Mouse (Mus musculus): ENCODE data around the gene Fam166a. TPM values are rescaled to one million over a fixed set of nuclear protein-coding genes. Genes with fewer than 3 reads are reported as not detected.
"Not testable (repeated sequence)": the region's sequence is repeated elsewhere in the genome, so short reads cannot be mapped to it uniquely, and the experiment has no call there.

Fam166a gene
- polyA plus RNA-seq, 1 experiment from 2014 or later: 0.62 TPM

DNA sequence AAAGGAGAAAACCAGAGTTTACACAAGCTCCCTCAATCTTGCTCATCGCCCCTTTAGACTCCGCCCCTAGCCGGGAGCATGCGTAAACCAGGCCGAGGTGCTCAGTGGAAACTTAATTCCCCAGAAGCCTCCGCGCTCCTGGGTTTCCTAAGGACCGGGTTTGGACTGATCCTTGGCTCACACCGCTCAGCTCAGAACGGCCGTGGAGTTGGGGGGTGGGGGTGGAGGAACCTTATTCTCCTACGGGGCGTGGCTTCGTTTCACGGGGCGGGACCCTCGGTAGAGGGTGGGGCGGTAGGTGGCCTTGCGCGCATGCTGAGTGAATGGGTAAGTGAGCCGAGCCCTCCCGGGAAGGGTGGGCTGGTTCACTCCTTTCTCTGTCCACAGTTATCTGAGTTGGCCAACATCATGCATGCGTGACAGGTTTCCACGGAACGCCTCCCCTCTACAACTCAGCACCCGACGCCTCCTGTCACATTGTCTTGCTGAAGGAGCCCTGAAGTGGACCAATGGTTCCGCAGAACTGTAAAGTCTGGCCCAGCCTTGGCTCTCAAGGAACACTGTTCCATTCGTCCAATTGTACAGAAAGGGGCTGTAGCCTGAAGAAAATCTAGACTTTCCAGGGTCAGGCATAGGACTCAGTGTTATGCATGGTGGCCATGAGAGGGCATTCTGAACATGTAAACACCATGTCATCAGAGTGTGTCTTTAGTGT, 22.3 kb downstream of the Fam166a start:
- DNase-seq (ENCODE audit: low spot score): peak; percentile 77

DNA sequence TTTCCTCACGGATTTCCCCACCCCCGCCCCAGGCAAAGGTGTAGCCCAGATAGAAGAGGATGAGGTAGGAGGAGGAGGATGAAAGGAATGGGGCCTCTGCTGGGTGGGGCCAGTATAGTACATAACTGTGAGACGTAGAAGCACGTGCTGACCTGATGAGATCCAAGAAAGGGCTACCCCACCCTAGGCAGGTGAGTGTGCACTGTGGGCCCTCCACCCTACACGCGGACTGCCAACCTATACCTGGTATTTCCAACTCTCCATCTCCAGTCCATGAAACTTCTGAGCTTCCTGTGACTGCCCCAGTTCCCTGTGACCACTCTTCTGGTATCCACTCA, 22.9 kb downstream of the Fam166a start:
- H3K9me3 ChIP-seq (replicated peaks): no peaks in the 10 kb centered on the region
- peaks cover 24% of the 10 kb centered on the region for H3K36me3 ChIP-seq
- 20% methylated on average over 6 of the region's 6 CpGs for WGBS
- peaks cover 38% of the 10 kb centered on the region for H3K27me3 ChIP-seq (ENCODE audit: low read depth, poor library complexity, severe bottlenecking)
- H3K4me1 ChIP-seq: peaks cover 33% of the 10 kb centered on the region
- peak overlapping the region; percentile 80; the same call in 1 of the 2 replicates for H3K27ac ChIP-seq (replicated peaks)
- H3K4me3 ChIP-seq: peak overlapping the region; percentile 67
- no peak for DNase-seq (ENCODE audit: low spot score)

More for the DNA sequence above, 22.3 kb downstream of the Fam166a start:
- Histone ChIP-seq H3K4me1 (peaks cover 33% of the 10 kb centered on the region), H3K4me3 (peak overlapping the region; percentile 67), H3K36me3 (peaks cover 19% of the 10 kb centered on the region), H3K27ac (replicated peaks) (peak overlapping the region; percentile 78), H3K9me3 (replicated peaks) (no peaks in the 10 kb centered on the region), H3K27me3 (ENCODE audit: low read depth, poor library complexity, severe bottlenecking) (peaks cover 38% of the 10 kb centered on the region)
- WGBS: 1% methylated on average over 29 of the region's 29 CpGs

DNA sequence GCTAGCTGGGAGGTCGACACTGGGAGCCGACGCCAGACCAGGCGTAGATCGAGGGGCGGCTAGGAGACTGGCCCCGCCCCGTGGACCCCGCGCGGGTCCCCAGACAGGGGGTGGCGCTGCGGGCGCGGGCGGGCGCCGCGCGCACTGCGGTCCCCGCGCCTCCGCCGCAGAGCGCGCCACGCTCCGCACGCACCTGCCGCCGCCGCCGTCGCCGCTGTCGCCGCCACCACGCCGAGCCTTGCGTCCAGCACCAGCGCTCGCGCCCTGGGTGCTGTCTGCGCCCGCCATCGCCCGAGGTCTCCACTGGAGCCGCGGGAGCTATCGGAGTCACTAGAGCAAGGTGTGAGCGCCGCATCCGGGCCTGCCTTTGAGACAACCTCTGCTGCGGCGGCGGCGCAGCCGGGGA, 23.6 kb downstream of the Fam166a start, which contains the start of the genes Rnf208 and Cysrt1:
Gene Rnf208, plus strand, starts transcription at position 155 of the 406 bp plus-strand sequence.
Gene Cysrt1, minus strand, starts transcription at position 352 of the 406 bp plus-strand sequence.
- peaks cover 33% of the 10 kb centered on the region for H3K4me1 ChIP-seq
- DNase-seq (ENCODE audit: low spot score): peak; percentile 47
- peaks cover 31% of the 10 kb centered on the region for H3K36me3 ChIP-seq
- no peaks in the 10 kb centered on the region for H3K9me3 ChIP-seq (replicated peaks)
- H3K4me3 ChIP-seq: peak within 1 kb of the TSS; percentile 67
- WGBS: under 1% methylated on average over 56 of the region's 59 CpGs
- peaks cover 38% of the 10 kb centered on the region for H3K27me3 ChIP-seq (ENCODE audit: low read depth, poor library complexity, severe bottlenecking)
- peak within 1 kb of the TSS; percentile 80 for H3K27ac ChIP-seq (replicated peaks)

DNA sequence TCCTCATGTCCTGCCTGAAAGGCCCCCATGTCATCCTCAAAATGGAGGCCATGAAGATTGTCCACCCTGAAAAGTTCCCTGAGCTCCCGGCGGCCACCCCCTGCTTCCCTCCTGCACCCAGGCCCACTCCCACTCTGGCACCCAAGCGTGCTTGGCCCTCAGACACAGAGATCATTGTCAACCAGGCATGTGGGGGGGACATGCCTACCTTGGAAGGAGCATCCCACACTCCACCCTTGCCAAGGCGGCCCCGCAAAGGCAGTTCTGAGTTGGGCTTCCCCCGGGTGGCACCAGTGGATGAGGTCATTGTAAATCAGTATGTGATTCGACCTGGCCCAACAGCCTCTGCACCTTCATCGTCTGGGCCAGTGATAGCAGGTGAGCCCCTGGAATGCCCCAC, 24.8 kb downstream of the Fam166a start:
- DNase-seq (ENCODE audit: low spot score): no peak
- Histone ChIP-seq H3K36me3 (peaks cover 44% of the 10 kb centered on the region), H3K4me1 (peaks cover 33% of the 10 kb centered on the region), H3K27ac (replicated peaks) (peak overlapping the region; percentile 80; the same call in 1 of the 2 replicates), H3K9me3 (replicated peaks) (no peaks in the 10 kb centered on the region), H3K27me3 (ENCODE audit: low read depth, poor library complexity, severe bottlenecking) (peaks cover 38% of the 10 kb centered on the region), H3K4me3 (peak overlapping the region; percentile 67; the same call in 1 of the 2 replicates)
- 77% methylated on average over 8 of the region's 8 CpGs for WGBS

DNA sequence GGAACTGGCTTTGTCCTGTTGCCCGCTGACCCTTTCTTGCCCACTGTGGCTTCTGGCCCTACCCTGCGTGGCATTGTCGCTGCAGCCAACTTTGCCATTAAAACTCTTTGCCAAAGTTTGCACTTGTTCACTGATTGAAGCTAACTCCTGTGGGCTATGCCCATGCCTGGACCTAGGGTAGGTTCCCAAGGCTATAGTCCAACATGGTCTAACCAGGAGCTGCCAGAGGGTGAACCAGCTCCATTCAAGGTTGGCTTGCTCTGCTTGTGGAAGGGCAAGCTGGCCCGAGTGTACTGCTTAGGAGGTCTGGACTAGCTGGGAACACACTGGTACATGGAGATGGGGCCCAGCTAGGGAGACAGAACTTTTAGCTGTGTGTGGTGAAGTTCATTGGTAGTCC, 25.6 kb downstream of the Fam166a start:
- 83% methylated on average over 4 of the region's 4 CpGs for WGBS
- no peaks in the 10 kb centered on the region for H3K9me3 ChIP-seq (replicated peaks)
- peaks cover 52% of the 10 kb centered on the region for H3K36me3 ChIP-seq
- DNase-seq (ENCODE audit: low spot score): no peak
- peaks cover 38% of the 10 kb centered on the region for H3K27me3 ChIP-seq (ENCODE audit: low read depth, poor library complexity, severe bottlenecking)
- peaks cover 33% of the 10 kb centered on the region for H3K4me1 ChIP-seq
- no peak overlapping the region for H3K27ac ChIP-seq (replicated peaks)
- no peak overlapping the region for H3K4me3 ChIP-seq

DNA sequence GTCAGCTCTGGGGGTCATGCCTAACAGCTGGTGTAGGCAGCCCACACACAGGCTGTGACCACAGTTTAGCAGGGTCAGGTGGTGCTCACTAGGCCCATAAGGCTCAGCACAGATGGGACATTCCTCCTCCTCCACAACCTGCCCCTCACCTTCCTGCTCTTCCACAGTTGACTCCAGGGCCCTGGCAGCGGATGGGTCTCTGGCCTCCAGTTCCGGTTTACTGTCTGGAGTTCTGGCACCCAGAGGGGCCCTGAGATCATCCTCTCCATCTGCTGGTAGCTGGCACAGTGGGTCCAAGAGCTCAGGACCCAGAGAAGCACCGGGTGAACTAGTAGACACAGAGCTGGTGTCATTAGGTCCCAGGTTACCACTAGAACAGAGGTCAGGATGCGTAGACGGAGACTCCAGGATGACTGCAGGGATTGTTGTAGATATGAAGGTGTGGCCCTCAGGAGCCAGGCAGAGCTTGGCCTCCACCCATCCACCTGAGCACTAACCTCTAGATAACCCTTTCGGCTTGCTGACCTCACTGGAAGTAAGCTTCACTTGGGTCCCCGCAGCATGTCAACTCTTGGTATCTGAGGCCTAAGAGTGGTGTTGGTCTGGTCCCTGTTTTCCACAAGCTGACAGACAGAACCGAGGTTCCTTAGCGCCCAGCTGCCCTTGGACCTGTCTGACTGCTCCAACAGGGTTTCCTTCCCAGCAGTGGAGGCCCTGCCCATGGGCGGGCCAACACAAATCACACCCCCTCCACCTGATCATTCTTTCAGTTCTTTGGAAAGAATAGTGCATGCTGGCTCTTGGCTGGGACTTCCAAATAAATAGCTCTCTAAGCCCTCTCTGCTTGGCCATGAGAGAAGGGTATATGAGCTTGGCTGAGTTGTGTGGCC, 27.9 kb downstream of the Fam166a start, which contains the start of gene AL732309.1:
Gene AL732309.1, minus strand, starts transcription at position 681 of the 890 bp plus-strand sequence.
- peaks cover 30% of the 10 kb centered on the region for H3K27me3 ChIP-seq (ENCODE audit: low read depth, poor library complexity, severe bottlenecking)
- peaks cover 75% of the 10 kb centered on the region for H3K36me3 ChIP-seq
- no peak within 1 kb of the TSS for H3K27ac ChIP-seq (replicated peaks)
- WGBS: 92% methylated on average over 10 of the region's 10 CpGs
- no peaks in the 10 kb centered on the region for H3K9me3 ChIP-seq (replicated peaks)
- no peak within 1 kb of the TSS for H3K4me3 ChIP-seq
- DNase-seq (ENCODE audit: low spot score): no peak
- peaks cover 20% of the 10 kb centered on the region for H3K4me1 ChIP-seq

DNA sequence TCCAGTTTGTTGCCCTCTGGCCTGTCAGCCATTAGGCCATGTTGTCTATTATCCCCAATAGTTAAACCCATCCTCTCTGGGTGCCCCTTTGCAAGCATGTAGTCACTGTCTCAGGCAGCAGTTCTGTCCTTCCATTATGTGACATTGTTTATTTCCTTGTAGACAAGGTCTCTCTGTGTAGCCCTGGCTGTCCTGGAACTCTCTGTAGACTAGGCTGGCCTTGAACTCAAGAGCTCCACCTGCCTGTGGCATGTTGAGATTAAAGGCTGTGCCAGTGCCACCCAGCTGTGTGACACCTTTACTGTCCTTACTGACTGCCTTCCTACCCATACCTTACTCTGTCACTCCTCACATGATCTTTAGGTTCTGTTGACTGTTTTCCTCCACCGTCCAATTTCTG, 33.8 kb downstream of the Fam166a start:
- 89% methylated on average over 1 of the region's 1 CpGs for WGBS
- no peaks in the 10 kb centered on the region for H3K9me3 ChIP-seq (replicated peaks)
- peaks cover 18% of the 10 kb centered on the region for H3K4me1 ChIP-seq
- no peak overlapping the region for H3K27ac ChIP-seq (replicated peaks)
- H3K4me3 ChIP-seq: no peak overlapping the region
- H3K36me3 ChIP-seq: peaks cover 64% of the 10 kb centered on the region
- no peak for DNase-seq (ENCODE audit: low spot score)
- no peaks in the 10 kb centered on the region for H3K27me3 ChIP-seq (ENCODE audit: low read depth, poor library complexity, severe bottlenecking)

DNA sequence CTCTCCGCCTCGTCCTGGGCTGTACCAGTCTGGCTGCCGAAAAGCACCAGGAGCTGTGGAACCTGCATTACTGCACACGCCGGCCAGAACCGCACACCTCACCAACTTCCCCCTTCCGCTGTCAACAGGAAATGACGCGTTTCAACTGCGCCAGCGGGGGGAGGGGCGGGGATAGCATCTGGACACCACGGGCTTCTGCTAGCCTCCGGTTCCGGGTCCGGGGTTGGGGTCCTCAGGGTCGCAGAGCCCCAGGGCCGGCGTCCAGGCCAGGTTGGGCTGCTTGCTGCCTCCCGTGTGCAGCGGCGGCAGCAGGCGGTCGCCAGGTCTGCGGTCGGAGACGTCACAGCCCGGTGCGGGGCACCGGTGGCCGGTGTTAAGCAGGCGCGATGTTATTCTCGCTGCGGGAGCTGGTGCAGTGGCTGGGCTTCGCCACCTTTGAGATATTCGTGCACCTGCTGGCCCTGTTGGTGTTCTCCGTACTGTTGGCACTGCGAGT, 36.8 kb downstream of the Fam166a start, which contains the start of gene Tmem203:
Gene Tmem203, plus strand, starts transcription at position 156 of the 496 bp plus-strand sequence.
- Histone ChIP-seq H3K36me3 (peaks cover 34% of the 10 kb centered on the region), H3K4me1 (peaks cover 18% of the 10 kb centered on the region), H3K27ac (replicated peaks) (peak within 1 kb of the TSS; percentile 94), H3K4me3 (peak within 1 kb of the TSS; percentile 92), H3K9me3 (replicated peaks) (no peaks in the 10 kb centered on the region), H3K27me3 (ENCODE audit: low read depth, poor library complexity, severe bottlenecking) (no peaks in the 10 kb centered on the region)
- peak; percentile 95 for DNase-seq (ENCODE audit: low spot score)
- WGBS: 0% methylated on average over 39 of the region's 39 CpGs

DNA sequence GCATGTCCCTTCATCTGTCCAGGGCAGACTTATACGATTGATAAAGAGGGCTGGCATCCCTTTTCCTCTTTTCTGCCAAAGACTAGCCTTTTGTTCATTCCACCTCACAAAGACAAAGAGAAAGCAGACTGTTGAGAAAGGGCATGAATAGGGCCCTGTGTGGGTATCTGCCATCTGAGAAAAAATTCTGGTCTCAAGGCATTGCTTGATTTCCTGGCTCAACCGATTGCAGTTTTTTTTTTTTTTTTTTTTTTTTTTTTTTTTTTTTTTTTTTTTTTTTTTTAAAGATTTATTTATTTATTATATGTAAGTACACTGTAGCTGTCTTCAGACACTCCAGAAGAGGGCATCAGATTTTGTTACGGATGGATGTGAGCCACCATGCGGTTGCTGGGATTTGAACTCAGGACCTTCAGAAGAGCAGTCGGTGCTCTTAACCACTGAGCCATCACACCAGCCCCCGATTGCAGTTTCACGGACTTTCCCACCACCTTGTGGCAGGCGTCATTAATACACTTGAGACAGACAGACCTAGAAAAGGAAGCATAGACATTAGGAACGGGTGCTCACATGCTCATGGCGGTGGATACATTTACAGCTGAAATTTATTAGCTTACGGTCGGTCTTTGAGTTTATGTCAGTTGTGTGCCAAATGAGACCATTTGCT, 38.0 kb downstream of the Fam166a start:
- not testable (repeated sequence) for H3K27ac ChIP-seq (replicated peaks); H3K27me3 ChIP-seq (ENCODE audit: low read depth, poor library complexity, severe bottlenecking); DNase-seq (ENCODE audit: low spot score); H3K9me3 ChIP-seq (replicated peaks)
- Histone ChIP-seq H3K36me3 (peaks cover 21% of the 10 kb centered on the region), H3K4me3 (peak overlapping the region; percentile 92), H3K4me1 (peaks cover 18% of the 10 kb centered on the region)
- 61% methylated on average over 12 of the region's 12 CpGs for WGBS

DNA sequence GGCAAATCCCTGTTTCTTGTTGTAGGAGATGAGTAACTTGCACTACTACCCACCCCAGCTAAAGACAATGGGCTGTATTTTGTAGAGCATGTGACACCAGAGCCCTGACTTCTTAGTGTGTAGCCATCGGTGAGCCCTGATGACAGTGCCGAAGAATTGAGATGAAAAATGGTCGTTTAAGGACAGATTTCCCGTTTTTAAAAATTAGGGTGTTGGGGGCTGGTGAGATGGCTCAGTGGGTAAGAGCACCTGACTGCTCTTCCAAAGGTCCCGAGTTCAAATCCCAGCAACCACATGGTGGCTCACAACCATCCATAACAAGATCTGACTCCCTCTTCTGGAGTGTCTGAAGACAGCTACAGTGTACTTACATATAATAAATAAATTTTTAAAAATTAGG, 38.7 kb downstream of the Fam166a start:
- not testable (repeated sequence) for DNase-seq (ENCODE audit: low spot score); H3K9me3 ChIP-seq (replicated peaks); H3K27ac ChIP-seq (replicated peaks); H3K4me3 ChIP-seq; H3K27me3 ChIP-seq (ENCODE audit: low read depth, poor library complexity, severe bottlenecking)
- WGBS: 82% methylated on average over 5 of the region's 5 CpGs
- peaks cover 24% of the 10 kb centered on the region for H3K4me1 ChIP-seq
- peaks cover 14% of the 10 kb centered on the region for H3K36me3 ChIP-seq

DNA sequence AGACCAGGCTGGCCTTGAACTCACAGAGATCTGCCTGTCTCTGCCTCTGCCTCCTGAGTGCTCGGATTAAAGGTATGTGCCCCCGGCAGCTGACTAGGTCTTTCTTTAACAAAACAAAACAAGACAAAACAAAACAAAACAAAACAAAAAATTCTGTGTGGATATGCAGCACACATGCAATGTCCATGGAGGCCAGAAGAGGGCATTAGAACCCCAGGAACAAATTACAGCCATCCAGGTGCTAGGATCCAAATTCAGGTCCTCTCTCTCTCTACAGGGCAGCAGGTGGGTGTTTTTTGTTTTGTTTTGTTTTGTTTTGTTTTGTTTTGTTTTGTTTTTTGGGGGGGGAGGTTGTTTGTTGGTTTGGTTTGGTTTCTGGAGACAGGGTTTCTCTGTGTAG, 40.3 kb downstream of the Fam166a start:
- H3K27ac ChIP-seq (replicated peaks): no peak overlapping the region
- H3K4me3 ChIP-seq: no peak overlapping the region
- H3K36me3 ChIP-seq: no peaks in the 10 kb centered on the region
- DNase-seq (ENCODE audit: low spot score): no peak
- H3K4me1 ChIP-seq: peaks cover 39% of the 10 kb centered on the region
- 56% methylated on average over 2 of the region's 2 CpGs for WGBS
- peaks cover 11% of the 10 kb centered on the region for H3K27me3 ChIP-seq (ENCODE audit: low read depth, poor library complexity, severe bottlenecking)
- H3K9me3 ChIP-seq (replicated peaks): no peaks in the 10 kb centered on the region

DNA sequence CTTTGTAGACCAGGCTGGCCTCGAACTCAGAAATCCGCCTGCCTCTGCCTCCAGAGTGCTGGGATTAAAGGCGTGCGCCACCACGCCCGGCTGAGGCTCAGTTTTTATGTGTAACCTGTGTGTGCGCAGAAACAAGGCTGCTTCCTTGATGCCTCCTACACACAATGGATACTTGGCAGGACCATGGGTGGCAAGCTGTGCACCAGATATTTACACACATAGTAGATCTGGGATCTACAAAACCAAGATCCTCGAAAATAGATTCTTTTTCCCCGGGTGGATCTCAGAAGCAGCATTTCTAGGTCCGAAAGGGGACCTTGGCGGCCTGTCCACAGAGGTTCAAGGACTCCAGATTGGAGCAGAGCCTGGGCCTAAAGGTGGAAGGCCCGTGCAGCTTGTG, 43.3 kb downstream of the Fam166a start:
- Histone ChIP-seq H3K9me3 (replicated peaks) (no peaks in the 10 kb centered on the region), H3K4me1 (peaks cover 46% of the 10 kb centered on the region), H3K36me3 (no peaks in the 10 kb centered on the region), H3K27me3 (ENCODE audit: low read depth, poor library complexity, severe bottlenecking) (peaks cover 25% of the 10 kb centered on the region), H3K4me3 (peak overlapping the region; percentile 79), H3K27ac (replicated peaks) (peak overlapping the region; percentile 72)
- WGBS: 48% methylated on average over 12 of the region's 12 CpGs
- no peak for DNase-seq (ENCODE audit: low spot score)

All from midbrain, embryonic 10.5 days (tissue).